Mouse (Mus musculus) midbrain, embryonic 11.5 days (tissue): Measurements from ENCODE around the gene Trim2. TPM values are rescaled to one million over a fixed set of nuclear protein-coding genes. Genes with fewer than 3 reads are reported as not detected.
A peak's percentile ranks its signal among the peaks of the same experiment; 100 is the strongest.

Experiments used
- ATAC-seq: fragments of 200-750 bp; cut with Nextera tagmentation; 2 replicates; pipeline ENCODE4 v1.8.0; 2017; ENCODE audit warnings: moderate TSS enrichment, moderate library complexity; ENCODE audit not compliant: low FRiP score
- DNase-seq: peaks from one replicate; pipeline ENCODE4 v3.0.0; 2015; ENCODE audit warnings: low spot score; ENCODE audit errors: missing footprints
- H3K27ac ChIP-seq: fragments of 300-500 bp; sonication (generic); 2 replicates; pipeline ENCODE4 v1.5.1; 2014; ENCODE audit warnings: low read depth, low read length
- H3K27me3 ChIP-seq: fragments of 300-500 bp; sonication (generic); 2 replicates; pipeline ENCODE4 v1.6.1; 2014; ENCODE audit warnings: mild to moderate bottlenecking, low read length, moderate library complexity, mixed read lengths; ENCODE audit not compliant: control insufficient read depth, insufficient read depth
- H3K36me3 ChIP-seq: fragments of 300-500 bp; sonication (generic); 2 replicates; pipeline ENCODE4 v1.6.1; 2014; ENCODE audit warnings: mild to moderate bottlenecking, low read length, moderate library complexity, mixed read lengths; ENCODE audit not compliant: control insufficient read depth, insufficient read depth
- H3K4me1 ChIP-seq: fragments of 300-500 bp; sonication (generic); 2 replicates; pipeline ENCODE4 v1.6.1; 2014; ENCODE audit warnings: low read length; ENCODE audit not compliant: control insufficient read depth, insufficient read depth
- H3K4me2 ChIP-seq: fragments of 300-500 bp; sonication (generic); 2 replicates; pipeline ENCODE4 v1.6.1; 2014; ENCODE audit warnings: mild to moderate bottlenecking, moderate library complexity
- H3K4me3 ChIP-seq: fragments of 300-500 bp; sonication (generic); 2 replicates; pipeline ENCODE4 v1.5.1; 2014; ENCODE audit warnings: low read depth, low read length
- H3K9ac ChIP-seq: fragments of 300-500 bp; sonication (generic); 2 replicates; pipeline ENCODE4 v1.6.1; 2014; ENCODE audit warnings: low read length
- H3K9me3 ChIP-seq: fragments of 300-500 bp; sonication (generic); 2 replicates; pipeline ENCODE4 v1.6.1; 2016; ENCODE audit warnings: low read length; ENCODE audit not compliant: control insufficient read depth
- WGBS: fragments of 180-500 bp; shearing (Covaris S2); extraction: QIAGEN DNeasy Blood & Tissue Kit; methylation state at CpG from one replicate; pipeline ENCODE4 v1.1.7; 2014; 5-methylcytosine and 5-hydroxymethylcytosine counted together
- polyA plus RNA-seq: library from polyadenylated mRNA; unstranded; fragments of >200 nt; fragmentation: Nextera tagmentation; extraction: Ambion mirVana; gene quantifications from 2 replicates; pipeline ENCODE4 v1.2.1, GENCODE M21; 2014

Trim2 gene
- polyA plus RNA-seq, 1 experiment from 2014 or later = 128 TPM

DNA sequence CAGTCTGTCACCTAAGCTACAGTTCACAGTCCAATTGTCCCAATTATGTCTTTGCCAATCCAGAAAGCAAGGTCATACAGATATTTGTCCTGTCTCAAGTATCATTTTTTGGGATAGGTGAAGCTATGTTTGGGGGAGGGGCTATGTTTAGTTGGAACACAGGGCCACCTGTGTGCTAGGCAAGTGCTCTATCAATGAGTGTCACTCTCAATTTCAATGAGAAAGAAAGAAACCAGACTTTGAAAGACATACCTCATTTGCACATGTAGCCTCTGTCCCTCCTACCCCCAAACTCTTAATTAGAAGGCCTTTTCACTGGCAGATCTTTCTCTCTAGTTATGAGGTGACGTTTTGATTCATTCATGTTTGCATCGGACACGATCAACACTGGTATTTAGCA is 21.9 kb downstream of the Trim2 start:
- no peaks in the 10 kb centered on the region for H3K36me3 ChIP-seq
- H3K9ac ChIP-seq = no peak overlapping the region
- H3K4me3 ChIP-seq = no peak overlapping the region
- H3K27ac ChIP-seq = no peak overlapping the region
- 80% methylated on average over 3 of the region's 3 CpGs for WGBS
- H3K4me2 ChIP-seq = no peak overlapping the region
- ATAC-seq (no peak), DNase-seq (no peak)
- no peaks in the 10 kb centered on the region for H3K9me3 ChIP-seq
- no peaks in the 10 kb centered on the region for H3K27me3 ChIP-seq
- peaks cover 16% of the 10 kb centered on the region for H3K4me1 ChIP-seq

GRCm38 (mm10) chr3:84283524-84283923 is 23.2 kb downstream of the Trim2 start:
- 87% methylated on average over 8 of the region's 8 CpGs for WGBS
- no peak for ATAC-seq
- no peak overlapping the region for H3K4me2 ChIP-seq
- H3K9me3 ChIP-seq = no peaks in the 10 kb centered on the region
- H3K4me3 ChIP-seq = no peak overlapping the region
- no peaks in the 10 kb centered on the region for H3K36me3 ChIP-seq
- no peaks in the 10 kb centered on the region for H3K27me3 ChIP-seq
- no peak for DNase-seq
- no peak overlapping the region for H3K9ac ChIP-seq
- H3K27ac ChIP-seq = no peak overlapping the region
- H3K4me1 ChIP-seq = peaks cover 16% of the 10 kb centered on the region

DNA sequence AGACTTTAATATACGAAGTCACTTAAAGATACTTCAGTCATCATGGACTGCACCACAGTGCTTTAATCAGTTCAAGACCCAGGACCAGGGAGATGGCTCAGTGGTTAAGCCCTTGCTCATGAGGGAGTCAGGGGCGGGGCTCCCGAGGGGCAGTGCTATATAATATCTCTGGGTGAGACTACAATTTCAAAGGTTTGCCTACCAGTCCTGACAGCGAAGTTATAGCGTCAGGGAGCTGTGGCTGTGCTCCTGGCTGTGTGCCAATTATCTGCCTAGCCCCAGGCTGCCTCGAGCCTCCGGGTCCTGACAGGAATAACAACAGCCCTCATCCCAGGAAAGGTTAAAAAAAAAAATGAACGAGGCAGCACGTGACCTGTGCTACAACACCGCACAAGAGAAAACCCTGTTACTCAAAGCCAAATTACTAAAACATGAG is 24.7 kb downstream of the Trim2 start:
- no peaks in the 10 kb centered on the region for H3K9me3 ChIP-seq
- H3K4me2 ChIP-seq = no peak overlapping the region
- no peak overlapping the region for H3K4me3 ChIP-seq
- no peak overlapping the region for H3K9ac ChIP-seq
- no peak for DNase-seq
- no peak overlapping the region for H3K27ac ChIP-seq
- no peaks in the 10 kb centered on the region for H3K36me3 ChIP-seq
- H3K4me1 ChIP-seq = peaks cover 16% of the 10 kb centered on the region
- H3K27me3 ChIP-seq = no peaks in the 10 kb centered on the region
- ATAC-seq = peak; percentile 36; the same call in 1 of the 2 replicates
- 61% methylated on average over 10 of the region's 10 CpGs for WGBS

DNA sequence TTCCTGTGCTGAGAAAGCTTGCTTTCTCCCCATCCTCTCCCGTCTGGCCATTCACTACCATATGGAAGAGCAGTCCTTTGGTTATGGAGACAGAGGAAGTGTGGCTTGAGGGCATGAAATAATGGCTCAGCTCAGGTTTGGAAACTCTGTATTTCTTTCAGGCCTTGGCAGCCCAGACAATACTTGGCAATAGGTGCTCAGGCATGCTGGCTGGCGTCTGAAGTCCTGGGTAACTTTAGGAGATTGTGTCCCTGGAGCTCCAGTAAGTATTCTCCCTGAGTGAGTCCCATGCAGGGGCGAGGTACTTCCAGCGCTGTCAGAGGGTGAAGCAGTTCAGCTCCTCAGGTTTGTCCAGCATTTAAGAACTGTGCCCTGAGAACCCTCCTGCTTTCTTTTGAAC is 27.9 kb downstream of the Trim2 start:
- Histone ChIP-seq H3K27ac (no peak overlapping the region), H3K9me3 (no peaks in the 10 kb centered on the region), H3K27me3 (no peaks in the 10 kb centered on the region), H3K4me2 (no peak overlapping the region), H3K4me1 (peaks cover 6% of the 10 kb centered on the region; the same call in 1 of the 2 replicates), H3K9ac (no peak overlapping the region), H3K4me3 (no peak overlapping the region), H3K36me3 (no peaks in the 10 kb centered on the region)
- 83% methylated on average over 4 of the region's 4 CpGs for WGBS
- ATAC-seq = no peak
- DNase-seq = no peak

GRCm38 (mm10) chr3:84275124-84275523 is 31.6 kb downstream of the Trim2 start:
- no peaks in the 10 kb centered on the region for H3K36me3 ChIP-seq
- DNase-seq = no peak
- ATAC-seq = no peak
- H3K9me3 ChIP-seq = no peaks in the 10 kb centered on the region
- H3K9ac ChIP-seq = no peak overlapping the region
- no peak overlapping the region for H3K27ac ChIP-seq
- peaks cover 15% of the 10 kb centered on the region for H3K4me1 ChIP-seq
- no peaks in the 10 kb centered on the region for H3K27me3 ChIP-seq
- no peak overlapping the region for H3K4me3 ChIP-seq
- WGBS = 82% methylated on average over 4 of the region's 4 CpGs
- H3K4me2 ChIP-seq = no peak overlapping the region

DNA sequence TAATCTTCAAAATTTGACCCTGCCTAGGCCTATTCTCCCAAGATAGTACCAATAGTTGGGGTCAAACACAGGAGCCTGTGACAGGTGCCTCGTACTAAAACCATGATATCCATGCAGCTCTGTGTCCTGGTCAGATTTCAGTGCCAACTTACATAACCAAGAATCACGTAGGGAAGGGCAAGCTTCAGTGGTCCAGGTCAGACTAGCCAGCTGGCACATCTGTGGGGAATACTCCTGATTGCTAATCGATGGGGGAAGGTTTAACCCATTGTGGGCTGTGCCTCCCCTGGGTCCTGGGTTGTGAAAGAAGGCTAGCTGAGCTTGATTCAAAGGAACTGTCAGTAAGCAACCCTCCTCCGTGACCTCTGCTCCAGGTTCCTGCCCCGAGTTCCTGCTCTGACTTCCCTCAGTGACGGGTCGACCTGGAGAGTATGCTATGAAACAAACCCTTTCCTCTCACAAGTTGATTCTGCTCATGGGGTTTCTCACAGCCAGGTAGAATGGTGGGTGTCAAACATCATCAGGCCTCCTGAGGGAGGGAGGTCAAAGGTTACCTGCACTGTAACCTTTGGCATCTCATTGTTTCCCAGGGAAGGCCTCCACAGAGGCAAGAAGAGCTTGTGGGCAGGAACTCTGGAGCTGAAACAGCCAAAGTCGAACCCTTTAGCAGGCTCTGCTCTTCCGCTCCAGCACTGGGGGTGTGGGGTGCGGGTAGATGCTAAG is 34.2 kb downstream of the Trim2 start:
- Histone ChIP-seq H3K4me1 (peaks cover 28% of the 10 kb centered on the region), H3K36me3 (no peaks in the 10 kb centered on the region), H3K4me3 (no peak overlapping the region), H3K27ac (no peak overlapping the region), H3K9ac (no peak overlapping the region), H3K27me3 (no peaks in the 10 kb centered on the region), H3K4me2 (no peak overlapping the region), H3K9me3 (no peaks in the 10 kb centered on the region)
- WGBS = 66% methylated on average over 10 of the region's 10 CpGs
- DNase-seq = no peak
- no peak for ATAC-seq

GRCm38 (mm10) chr3:84271794-84272193 is 34.9 kb downstream of the Trim2 start:
- Histone ChIP-seq H3K36me3 (no peaks in the 10 kb centered on the region), H3K27me3 (no peaks in the 10 kb centered on the region), H3K9ac (no peak overlapping the region), H3K4me1 (peaks cover 28% of the 10 kb centered on the region), H3K27ac (no peak overlapping the region), H3K9me3 (no peaks in the 10 kb centered on the region), H3K4me3 (no peak overlapping the region), H3K4me2 (no peak overlapping the region)
- 90% methylated on average over 10 of the region's 10 CpGs for WGBS
- ATAC-seq = no peak
- no peak for DNase-seq

DNA sequence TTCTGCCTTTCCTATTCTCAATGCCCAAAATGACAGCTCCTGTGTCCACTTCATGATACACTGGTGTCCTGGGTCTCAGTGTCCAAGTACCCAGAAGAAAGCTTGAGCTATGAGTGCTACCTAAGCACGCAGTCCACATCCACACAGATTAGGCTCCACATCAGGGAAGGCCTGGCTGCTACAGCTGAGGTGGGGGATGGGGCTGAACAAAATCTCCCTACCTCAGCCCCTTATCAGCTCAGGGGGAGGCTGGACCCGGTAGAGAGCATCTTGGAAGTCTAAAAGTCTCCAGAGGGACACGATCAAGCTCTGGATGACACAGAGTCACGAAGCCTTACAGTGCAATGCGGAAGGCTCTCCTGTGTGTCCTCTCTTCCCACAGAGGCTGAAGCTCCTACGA is 35.6 kb downstream of the Trim2 start:
- Histone ChIP-seq H3K36me3 (no peaks in the 10 kb centered on the region), H3K27ac (no peak overlapping the region), H3K4me1 (peaks cover 32% of the 10 kb centered on the region), H3K4me2 (no peak overlapping the region), H3K9me3 (no peaks in the 10 kb centered on the region), H3K27me3 (no peaks in the 10 kb centered on the region), H3K9ac (no peak overlapping the region), H3K4me3 (no peak overlapping the region)
- ATAC-seq (peak; percentile 38; the same call in 1 of the 2 replicates), DNase-seq (no peak)
- WGBS = 58% methylated on average over 6 of the region's 6 CpGs

DNA sequence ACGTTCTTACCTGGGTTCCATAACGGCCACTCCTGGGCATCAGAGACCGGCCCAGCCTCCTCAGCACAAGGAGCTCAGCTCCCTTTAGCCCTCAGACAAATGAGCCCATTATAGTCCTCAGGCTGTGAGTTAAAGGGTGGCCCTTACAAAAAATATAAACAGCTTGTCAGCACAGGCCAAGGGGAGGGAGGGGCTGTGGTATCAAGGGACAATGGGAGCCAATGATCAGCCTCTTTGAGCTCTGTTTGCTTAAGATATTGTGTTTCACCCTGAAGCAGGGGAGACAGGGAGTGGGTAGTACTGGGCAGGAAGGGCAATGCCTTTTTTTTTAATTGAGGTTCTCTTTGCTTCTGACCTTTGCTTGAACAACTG is 36.1 kb downstream of the Trim2 start:
- no peak overlapping the region for H3K27ac ChIP-seq
- DNase-seq (peak; percentile 89), ATAC-seq (peak; percentile 67)
- 7% methylated on average over 3 of the region's 3 CpGs for whole genome bisulfite sequencing
- H3K9ac ChIP-seq = peak overlapping the region; percentile 25; the same call in 1 of the 2 replicates
- no peaks in the 10 kb centered on the region for H3K9me3 ChIP-seq
- no peaks in the 10 kb centered on the region for H3K36me3 ChIP-seq
- no peaks in the 10 kb centered on the region for H3K27me3 ChIP-seq
- peak overlapping the region; percentile 3; the same call in 1 of the 2 replicates for H3K4me3 ChIP-seq
- peaks cover 36% of the 10 kb centered on the region for H3K4me1 ChIP-seq
- H3K4me2 ChIP-seq = peak overlapping the region; percentile 35
